18 mouse cellular contexts compared by ENCODE assay signal in the genomic region with DNA sequence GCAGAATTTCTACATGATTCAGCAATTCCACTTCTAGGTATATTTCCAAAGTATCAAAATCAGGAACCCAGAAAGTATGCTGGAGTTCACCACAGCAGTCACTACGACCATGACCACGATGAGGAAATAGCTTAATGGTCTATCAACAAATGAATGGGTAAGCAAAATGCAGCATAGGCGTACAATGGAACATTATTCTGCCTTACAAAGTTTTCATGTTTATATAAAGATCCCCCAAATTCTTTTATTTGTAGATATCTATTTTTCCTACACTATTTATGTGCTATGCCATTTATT.
A peak's percentile ranks its signal among the peaks of the same experiment; 100 is the strongest.
DNase-seq lines count a peak whose midpoint lies in the region; ATAC-seq and TF ChIP-seq lines count a peak whose summit lies in the region.
"Had no signal": no experiment of that assay in that cellular context is flagged by ENCODE, and none has a peak within 500 bp of the region (broad histone marks: within the 10 kb centered on the region; RNA-seq: fewer than 3 reads in every experiment).

No protein-coding gene starts in this region.

- no peaks in the 10 kb centered on the region for H3K9me3 ChIP-seq in intestine, postnatal 0 days (ENCODE audit: control insufficient read depth)
- no peaks in the 10 kb centered on the region for H3K9me3 ChIP-seq in intestine, embryonic 16.5 days (ENCODE audit: control insufficient read depth, low read length)
- H3K9me3 ChIP-seq in midbrain, embryonic 11.5 days (ENCODE audit: control insufficient read depth, low read length): no peaks in the 10 kb centered on the region
- H3K9me3 ChIP-seq in midbrain, embryonic 13.5 days: no peaks in the 10 kb centered on the region
- H3K9me3 ChIP-seq: G1E had no signal

- H3K27me3 ChIP-seq in intestine, postnatal 0 days (replicated peaks; ENCODE audit: control insufficient read depth, insufficient read depth, low read length): no peaks in the 10 kb centered on the region
- no peaks in the 10 kb centered on the region for H3K27me3 ChIP-seq in intestine, embryonic 16.5 days (replicated peaks; ENCODE audit: control insufficient read depth, insufficient read depth, low read length)
- no peaks in the 10 kb centered on the region for H3K27me3 ChIP-seq in midbrain, embryonic 11.5 days (ENCODE audit: control insufficient read depth, insufficient read depth, low read length)
- H3K27me3 ChIP-seq in midbrain, embryonic 13.5 days: no peaks in the 10 kb centered on the region
- H3K27me3 ChIP-seq: CH12.LX, Patski had no signal

- 0 out of 2 replicates have a peak, but pooled peaks have one; percentile 31 for ATAC-seq in intestine, postnatal 0 days
- ATAC-seq in intestine, embryonic 16.5 days: no peak
- ATAC-seq in midbrain, embryonic 11.5 days (ENCODE audit: low FRiP score): no peak
- no peak for ATAC-seq in midbrain, embryonic 13.5 days
- ATAC-seq in granulocyte monocyte progenitor cell, adult 5-6 weeks (replicated peaks; ENCODE audit: poor library complexity, severe bottlenecking): peak; percentile 70
- ATAC-seq in megakaryocyte progenitor cell, adult 5-6 weeks (replicated peaks; ENCODE audit: poor library complexity): peak; percentile 54
- ATAC-seq: activated CD4-positive, CD25-positive, alpha-beta regulatory T cell, adult 4 months; Patski had no signal

- peak; percentile 6 for DNase-seq in midbrain, embryonic 11.5 days (ENCODE audit: low spot score, missing footprints)
- no peak for DNase-seq in testis, postnatal 14 days (ENCODE audit: low spot score)
- no peak for DNase-seq in cerebellum, adult 8-10 months
- DNase-seq: adrenal gland, postnatal 10 days; adrenal gland, postnatal 14 days; adrenal gland, postnatal 25 days; B cell, adult 2 months; cerebellum, adult 11 months; cerebellum, adult 11-12 months had no signal

- no peak overlapping the region for H3K4me3 ChIP-seq in intestine, postnatal 0 days (ENCODE audit: low read depth, low read length)
- no peak overlapping the region for H3K4me3 ChIP-seq in intestine, embryonic 16.5 days (ENCODE audit: low read length)
- H3K4me3 ChIP-seq in midbrain, embryonic 11.5 days (ENCODE audit: low read depth, low read length): no peak overlapping the region
- no peak overlapping the region for H3K4me3 ChIP-seq in midbrain, embryonic 13.5 days (replicated peaks)

- no peaks in the 10 kb centered on the region for H3K36me3 ChIP-seq in intestine, postnatal 0 days (ENCODE audit: control insufficient read depth, insufficient read depth)
- no peaks in the 10 kb centered on the region for H3K36me3 ChIP-seq in intestine, embryonic 16.5 days (ENCODE audit: control insufficient read depth, insufficient read depth, low read length)
- no peaks in the 10 kb centered on the region for H3K36me3 ChIP-seq in midbrain, embryonic 11.5 days (ENCODE audit: control insufficient read depth, insufficient read depth, low read length)
- H3K36me3 ChIP-seq in midbrain, embryonic 13.5 days: no peaks in the 10 kb centered on the region
- H3K36me3 ChIP-seq: G1E had no signal

- TF ChIP-seq CTCF in intestine, postnatal 0 days (IDR thresholded peaks at IDR 0.05; ENCODE audit: low read depth): no peak

- no peak overlapping the region for H3K27ac ChIP-seq in intestine, postnatal 0 days (ENCODE audit: low read depth, low read length)
- no peak overlapping the region for H3K27ac ChIP-seq in intestine, embryonic 16.5 days (ENCODE audit: low read length)
- H3K27ac ChIP-seq in midbrain, embryonic 11.5 days (ENCODE audit: low read depth, low read length): no peak overlapping the region
- H3K27ac ChIP-seq in midbrain, embryonic 13.5 days: no peak overlapping the region

- no peak overlapping the region for H3K9ac ChIP-seq in intestine, postnatal 0 days (ENCODE audit: low read depth, low read length)
- no peak overlapping the region for H3K9ac ChIP-seq in intestine, embryonic 16.5 days (ENCODE audit: low read depth, low read length)
- H3K9ac ChIP-seq in midbrain, embryonic 11.5 days (ENCODE audit: low read length): no peak overlapping the region
- no peak overlapping the region for H3K9ac ChIP-seq in midbrain, embryonic 13.5 days (replicated peaks)

- no peaks in the 10 kb centered on the region; the same call in 1 of the 2 replicates for H3K4me1 ChIP-seq in intestine, postnatal 0 days (replicated peaks; ENCODE audit: control insufficient read depth, insufficient read depth, low read length)
- H3K4me1 ChIP-seq in intestine, embryonic 16.5 days (ENCODE audit: control insufficient read depth, insufficient read depth, low read length): no peaks in the 10 kb centered on the region; the same call in 1 of the 2 replicates
- no peaks in the 10 kb centered on the region for H3K4me1 ChIP-seq in midbrain, embryonic 11.5 days (ENCODE audit: control insufficient read depth, insufficient read depth, low read length)
- H3K4me1 ChIP-seq in midbrain, embryonic 13.5 days (replicated peaks): no peaks in the 10 kb centered on the region

- 35% methylated on average over 3 of the region's 3 CpGs for WGBS in intestine, postnatal 0 days
- 59% methylated on average over 3 of the region's 3 CpGs for WGBS in intestine, embryonic 16.5 days
- 90% methylated on average over 3 of the region's 3 CpGs for WGBS in midbrain, embryonic 11.5 days
- WGBS in midbrain, embryonic 13.5 days: 95% methylated on average over 3 of the region's 3 CpGs

- H3K4me2 ChIP-seq in intestine, postnatal 0 days (replicated peaks; ENCODE audit: low read depth): 0 out of 2 replicates have a peak overlapping the region, but pooled peaks have one; percentile 10
- no peak overlapping the region for H3K4me2 ChIP-seq in intestine, embryonic 16.5 days (ENCODE audit: low read depth, low read length)
- H3K4me2 ChIP-seq in midbrain, embryonic 11.5 days: no peak overlapping the region
- no peak overlapping the region for H3K4me2 ChIP-seq in midbrain, embryonic 13.5 days (replicated peaks)

Comparison
In these comparisons a context has a peak if more than half of its experiments do, and no peak if none do; other contexts are left out.
1. ATAC-seq: peak in intestine, postnatal 0 days (single experiment), granulocyte monocyte progenitor cell, adult 5-6 weeks (single experiment) and megakaryocyte progenitor cell, adult 5-6 weeks (single experiment); none in intestine, embryonic 16.5 days (single experiment), midbrain, embryonic 11.5 days (single experiment) and midbrain, embryonic 13.5 days (single experiment).